Mouse (Mus musculus) T-helper 2 cell (primary cell): ENCODE results near the gene Maml2.

ENCODE experiments used
- in situ Hi-C: fragments of 300-600 bp; cut with MboI, MseI; formaldehyde crosslinking; loops from one replicate; pipeline ENCODE4 v1.15.1; 2025; ENCODE audit warnings: high pct_unique_total_duplicates

Gene Maml2

DNA sequence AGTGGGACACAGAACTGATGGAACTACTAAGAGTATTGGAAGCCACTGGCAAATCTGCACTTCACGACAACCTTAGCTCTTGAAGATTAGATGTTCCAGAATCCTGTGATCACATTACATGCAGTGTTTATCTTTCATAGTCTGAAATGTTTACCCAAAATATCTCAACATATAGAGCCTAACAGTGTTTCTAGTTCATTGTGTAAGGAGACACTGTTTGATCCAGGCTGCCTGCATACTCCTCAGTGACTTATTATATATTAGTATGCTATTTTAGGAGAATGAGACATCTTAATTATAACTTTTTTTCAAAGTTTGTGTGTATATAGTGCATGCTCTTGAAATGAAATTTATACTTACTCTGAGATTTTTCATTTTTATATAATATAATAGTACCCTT lies 188.2 kb downstream of the Maml2 start:
- in situ Hi-C loops = no loop called here

DNA sequence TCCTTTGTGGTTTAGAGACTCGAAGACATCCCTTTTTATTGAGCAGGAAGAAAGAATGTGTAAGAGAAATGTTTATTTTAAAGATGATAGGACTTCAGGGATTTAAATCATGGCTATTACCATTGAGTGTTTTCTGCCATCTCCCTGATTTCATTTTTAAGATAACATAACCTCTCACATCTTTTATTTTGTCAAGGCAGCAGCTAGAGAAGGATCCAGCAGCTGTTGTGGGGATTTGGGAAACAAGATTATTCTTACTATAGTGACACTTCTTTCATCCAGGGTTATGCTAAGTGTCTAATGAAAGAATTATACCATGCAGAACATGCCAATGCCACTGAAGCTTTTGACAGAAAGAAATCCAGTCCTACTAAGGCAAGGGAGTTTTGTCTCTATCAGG lies 193.3 kb downstream of the Maml2 start:
- in situ Hi-C loops = loop anchor here (10.0 kb wide), 1 partner anchor 224 kb away; no protein-coding TSS in a partner anchor

DNA sequence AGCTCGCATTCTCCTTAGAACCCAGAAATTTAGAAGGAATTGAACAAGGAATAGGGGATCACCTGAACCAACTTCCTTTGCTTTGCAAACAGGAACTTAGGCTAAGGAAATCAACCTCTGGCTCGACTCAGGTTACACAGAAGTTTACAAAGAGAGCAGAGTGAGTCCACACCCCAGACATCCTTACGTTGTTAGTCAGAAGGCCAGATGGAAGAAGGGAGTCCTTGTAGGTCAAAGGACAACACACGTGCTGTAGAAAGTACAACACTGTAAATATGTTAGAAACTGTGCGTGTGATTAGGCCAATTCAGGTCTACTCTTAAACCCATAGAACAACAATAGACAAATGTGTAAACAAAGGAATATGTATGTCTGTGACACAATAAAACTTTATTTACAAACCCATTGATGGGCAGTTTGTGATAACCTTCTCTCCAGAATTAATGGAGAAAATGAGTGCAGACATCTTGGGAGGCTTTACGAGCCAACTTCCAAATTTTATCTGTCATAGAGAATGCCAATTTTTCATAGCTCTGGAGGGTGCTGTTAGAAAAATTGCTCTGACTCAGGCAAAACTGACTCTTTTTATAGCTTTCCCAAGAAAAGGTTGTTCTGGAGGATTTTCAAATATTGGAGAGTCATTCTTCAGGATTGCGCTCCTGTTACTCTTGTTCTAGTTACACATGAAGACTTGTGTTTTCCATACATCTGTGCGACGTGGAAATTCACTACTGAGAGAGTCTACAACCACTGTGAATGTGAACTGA lies 194.3 kb downstream of the Maml2 start:
- in situ Hi-C loops = loop anchor here (10.0 kb wide), 1 partner anchor 223 kb away; no protein-coding TSS in a partner anchor

DNA sequence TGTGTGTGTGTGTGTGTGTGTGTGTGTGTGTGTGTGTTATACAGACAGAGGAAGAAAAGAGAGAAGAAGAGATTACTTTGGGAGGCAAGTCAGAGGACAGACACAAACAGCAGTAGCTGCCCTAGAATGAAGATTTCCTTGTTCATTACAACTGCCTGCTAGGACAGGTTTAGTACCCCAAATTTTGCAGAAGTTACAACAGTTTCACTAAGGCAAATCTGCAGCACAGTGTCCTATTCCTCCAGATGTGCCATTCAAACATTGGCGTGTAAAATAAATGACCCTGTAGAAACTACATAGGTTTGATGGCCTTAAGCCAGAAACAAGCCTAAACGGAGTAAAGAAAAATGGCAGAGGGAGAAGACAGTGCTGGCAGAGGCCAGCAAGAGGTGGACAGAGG lies 195.1 kb downstream of the Maml2 start:
- in situ Hi-C loops = loop anchor here (10.0 kb wide), 1 partner anchor 222 kb away; no protein-coding TSS in a partner anchor

DNA sequence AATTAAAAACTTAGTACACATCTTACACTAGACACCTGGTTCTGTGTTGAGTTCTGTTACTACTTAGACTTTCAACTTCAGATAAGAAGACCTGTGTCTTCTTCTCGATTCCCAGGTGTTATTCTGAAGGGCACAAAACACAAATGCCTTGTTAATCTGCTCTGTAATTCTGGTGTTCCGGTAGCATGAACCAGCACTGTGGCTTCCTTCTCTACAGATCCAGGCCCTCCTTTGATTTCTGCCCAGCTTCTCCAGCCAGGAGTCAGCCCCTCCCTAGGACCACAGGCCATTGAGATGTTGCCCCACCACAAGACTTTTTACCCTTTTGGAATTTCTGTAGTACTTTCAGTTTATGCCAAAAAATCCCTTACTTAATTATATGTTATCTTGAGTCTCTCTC lies 196.0 kb downstream of the Maml2 start:
- in situ Hi-C loops = loop anchor here (10.0 kb wide), 1 partner anchor 221 kb away; no protein-coding TSS in a partner anchor

DNA sequence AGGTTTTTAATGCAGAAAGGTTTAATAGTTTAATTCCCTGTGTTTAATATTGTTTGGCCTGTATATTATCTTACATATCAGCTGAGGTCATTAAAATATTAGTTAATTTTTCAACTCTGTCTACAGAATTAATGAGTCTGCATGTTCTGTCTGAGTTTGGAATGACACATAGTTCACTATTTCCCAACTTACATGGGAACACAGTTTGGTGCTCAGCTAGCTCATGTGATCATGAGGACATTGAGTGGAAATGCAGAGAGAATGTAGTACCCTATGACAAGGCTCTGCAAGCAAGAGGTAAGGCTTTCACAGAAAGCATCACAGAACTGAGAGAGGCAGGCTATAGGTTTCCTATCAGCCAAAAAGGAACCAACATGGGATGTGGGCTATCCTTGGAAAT lies 197.8 kb downstream of the Maml2 start:
- in situ Hi-C loops = loop anchor here (10.0 kb wide), 1 partner anchor 219 kb away; no protein-coding TSS in a partner anchor

DNA sequence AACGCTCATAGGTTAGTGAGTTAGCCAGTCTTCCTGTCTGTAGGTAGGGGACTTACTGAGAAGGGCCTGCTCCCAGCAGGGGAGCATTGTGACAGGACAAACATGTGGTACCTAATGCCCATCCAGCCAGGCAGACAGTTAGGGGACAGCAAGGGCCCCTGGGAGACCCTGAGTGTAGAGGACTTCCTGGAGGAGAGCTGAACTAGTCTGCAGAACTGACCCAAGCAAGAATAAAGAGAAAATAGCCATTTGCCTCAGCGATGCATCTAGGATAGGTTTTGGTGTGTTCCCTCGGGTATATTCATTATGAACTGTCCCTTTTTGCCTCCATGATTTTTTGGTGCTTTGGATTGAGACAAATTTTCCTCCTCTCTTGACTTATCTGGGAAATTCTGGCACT lies 199.3 kb downstream of the Maml2 start:
- in situ Hi-C loops = loop anchor here (10.0 kb wide), 1 partner anchor 218 kb away; no protein-coding TSS in a partner anchor

DNA sequence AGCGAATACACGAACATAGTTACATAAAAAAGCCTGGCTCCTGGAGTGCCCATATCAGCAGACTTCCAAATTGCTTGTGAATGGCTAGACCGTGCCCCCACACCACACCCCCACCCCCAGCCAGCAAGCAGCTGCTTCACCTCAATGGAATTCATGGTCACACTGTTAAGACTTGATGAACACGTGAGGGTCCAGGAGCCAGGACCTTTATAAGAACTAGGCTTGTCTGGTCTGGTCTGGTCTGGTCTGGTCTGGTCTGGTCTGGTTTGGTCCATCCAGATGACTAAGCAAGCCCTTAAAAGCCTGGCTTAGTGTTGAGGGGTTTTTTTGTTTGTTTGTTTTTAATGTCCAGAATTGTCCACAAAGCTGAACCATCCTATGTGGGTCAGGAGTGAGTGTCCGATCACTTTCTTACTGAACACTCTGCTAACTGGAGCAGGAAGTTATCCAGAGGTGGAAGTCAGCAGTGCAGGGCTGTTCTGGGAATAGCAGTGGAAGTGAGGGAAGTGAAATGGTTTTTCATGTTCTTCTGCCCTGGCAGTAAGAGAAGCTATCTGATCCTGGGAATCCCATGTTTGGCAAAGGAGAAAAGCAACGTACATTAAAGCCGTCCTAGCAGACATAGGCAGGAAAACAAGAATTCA lies 200.1 kb downstream of the Maml2 start:
- in situ Hi-C loops = loop anchor here (10.0 kb wide), 1 partner anchor 217 kb away; no protein-coding TSS in a partner anchor

DNA sequence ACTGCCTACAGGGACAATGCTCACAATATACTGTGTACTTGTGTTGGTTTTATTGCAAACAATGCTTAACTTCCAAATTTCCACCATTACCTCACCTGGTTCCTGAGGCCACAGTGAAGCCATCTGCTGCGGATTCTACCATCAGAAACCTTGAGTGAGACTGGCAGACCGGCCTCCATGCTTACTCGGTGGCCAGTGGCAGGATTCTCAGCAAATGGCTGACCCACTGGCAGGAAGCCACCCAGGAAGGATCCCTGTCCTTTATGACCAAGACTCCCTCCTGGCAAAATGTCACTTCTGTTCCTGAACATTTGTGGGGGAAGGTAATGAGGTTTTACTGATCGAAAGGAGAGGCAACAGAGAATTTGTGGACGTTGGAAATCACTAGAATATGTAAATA lies 202.3 kb downstream of the Maml2 start:
- in situ Hi-C loops = no loop called here

DNA sequence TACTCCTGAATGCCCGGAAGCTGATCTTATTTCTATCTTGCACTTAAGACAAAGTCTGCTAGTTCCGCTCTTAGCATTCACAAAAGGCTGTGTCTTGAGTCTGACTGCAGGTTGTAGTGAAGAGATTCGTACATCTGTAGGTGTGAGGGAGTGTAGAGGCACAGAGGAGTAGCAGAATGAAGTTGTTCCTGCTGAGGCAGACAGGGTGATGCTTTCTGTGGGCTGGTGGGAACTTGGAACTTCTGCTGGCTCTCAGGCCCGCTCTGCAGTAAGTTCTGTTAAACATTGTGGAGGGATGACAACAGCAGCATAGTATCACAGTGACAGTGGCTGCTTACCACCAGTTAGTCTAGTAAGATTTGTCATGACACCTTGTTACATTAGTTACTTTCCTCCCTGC lies 207.3 kb downstream of the Maml2 start:
- in situ Hi-C loops = no loop called here

DNA sequence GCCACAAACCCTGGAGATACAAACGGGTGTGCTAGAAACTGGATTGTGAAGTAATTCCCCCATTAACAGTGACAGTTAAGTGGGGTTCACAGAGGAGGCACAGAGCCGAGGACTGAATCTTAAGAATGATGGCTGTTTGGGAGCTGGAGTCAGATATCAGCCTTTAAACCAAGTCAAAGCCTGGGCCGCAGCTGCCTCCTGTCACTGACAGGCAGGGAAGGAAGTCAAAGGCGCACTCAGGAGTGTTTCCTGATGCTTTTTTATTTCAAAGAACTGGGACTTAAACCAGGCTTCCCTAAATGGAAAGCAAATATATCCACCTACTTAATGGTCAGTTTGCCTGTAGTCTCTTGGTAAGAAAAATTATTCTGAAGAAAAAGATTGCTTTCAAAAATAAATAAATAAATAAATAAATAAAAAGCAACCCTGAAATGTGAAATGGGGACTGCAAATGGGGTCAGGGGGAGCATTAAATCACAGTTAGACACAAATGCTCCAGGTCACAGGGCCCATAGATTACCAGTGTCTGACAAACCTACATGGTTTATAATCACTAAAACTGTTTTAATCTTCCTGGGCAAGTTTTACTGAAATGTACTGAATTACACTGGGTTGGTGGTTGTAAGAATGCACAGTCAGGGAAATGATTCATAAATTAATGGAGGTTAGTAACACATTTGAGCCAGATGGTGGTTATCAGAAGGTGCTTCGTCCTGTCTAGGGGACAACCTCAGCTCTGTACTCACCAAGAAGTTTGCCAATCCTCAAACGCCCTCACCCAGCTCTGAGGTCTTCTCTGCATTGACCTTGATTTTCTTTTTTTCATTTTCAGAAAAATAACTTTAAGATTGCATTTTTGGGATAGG lies 209.4 kb downstream of the Maml2 start:
- in situ Hi-C loops = no loop called here

DNA sequence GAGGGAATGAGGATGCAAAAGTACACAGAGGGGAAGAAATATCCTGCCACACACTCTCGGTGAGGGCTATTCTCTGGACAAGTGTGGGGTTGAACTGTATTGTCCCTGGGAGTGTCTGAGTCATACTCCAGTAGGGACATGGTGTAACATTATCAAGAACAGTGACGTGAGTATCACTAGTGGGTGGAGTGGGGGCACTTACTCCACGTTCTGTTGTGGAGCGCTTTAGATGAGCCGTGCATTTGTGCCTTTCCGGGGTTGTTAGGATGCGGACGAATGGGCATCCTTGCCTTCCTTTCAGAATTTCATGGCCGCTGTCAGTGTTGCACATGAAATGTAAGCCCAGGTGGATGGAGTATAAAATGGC lies 210.0 kb downstream of the Maml2 start:
- in situ Hi-C loops = no loop called here

DNA sequence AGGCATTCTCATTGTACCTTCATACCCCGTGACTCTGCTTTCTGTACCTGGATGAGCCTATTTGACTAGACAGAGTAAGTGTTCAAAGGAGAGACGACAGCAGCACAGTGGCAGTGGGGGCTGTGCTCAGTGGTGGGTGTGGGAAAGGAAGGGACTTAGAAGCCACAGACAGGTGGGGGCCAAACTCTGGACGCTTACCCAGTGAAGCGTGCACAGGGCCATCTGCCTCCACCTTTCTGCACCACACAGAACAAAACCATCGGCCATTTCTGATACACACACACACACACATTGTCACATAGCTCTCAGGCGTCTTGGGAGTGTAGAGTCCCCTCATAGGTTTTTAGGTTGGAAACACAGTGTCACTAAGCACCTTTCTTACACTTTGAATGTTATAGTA lies 212.0 kb downstream of the Maml2 start:
- in situ Hi-C loops = no loop called here

DNA sequence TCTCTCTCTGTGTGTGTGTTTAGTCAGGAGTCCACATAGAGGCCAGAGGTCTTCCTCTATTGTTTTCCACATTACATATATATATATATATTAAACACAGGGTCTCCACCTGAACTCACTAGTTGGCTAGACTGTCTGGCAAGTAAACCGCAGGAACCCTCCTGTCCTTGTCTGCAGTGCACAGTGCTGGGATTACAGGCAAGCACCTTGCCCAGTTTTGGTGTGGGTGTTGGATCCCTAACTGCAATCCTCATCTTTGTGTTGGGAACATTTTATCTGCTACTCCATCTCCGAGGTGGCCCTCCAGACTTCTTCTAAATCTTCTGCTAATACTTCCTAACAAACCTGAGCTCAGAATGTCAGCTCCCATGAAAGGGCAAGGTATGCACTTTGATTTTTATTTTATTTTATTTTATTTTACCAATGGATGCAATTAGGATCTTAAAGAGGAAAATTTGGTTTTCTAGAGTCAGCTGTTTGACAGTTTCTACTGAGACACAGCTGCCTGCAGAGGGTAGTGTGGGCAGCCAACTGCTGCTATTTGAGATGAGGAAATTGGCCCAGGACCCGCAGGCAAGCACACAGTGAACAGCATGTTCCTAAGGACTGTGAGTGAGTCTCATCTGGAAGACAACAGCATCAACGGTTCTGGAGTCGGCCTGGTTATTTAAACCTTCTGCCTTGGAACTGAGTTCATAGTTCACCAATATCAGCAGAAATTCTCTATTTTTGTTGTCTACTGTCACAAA lies 213.0 kb downstream of the Maml2 start:
- in situ Hi-C loops = no loop called here

DNA sequence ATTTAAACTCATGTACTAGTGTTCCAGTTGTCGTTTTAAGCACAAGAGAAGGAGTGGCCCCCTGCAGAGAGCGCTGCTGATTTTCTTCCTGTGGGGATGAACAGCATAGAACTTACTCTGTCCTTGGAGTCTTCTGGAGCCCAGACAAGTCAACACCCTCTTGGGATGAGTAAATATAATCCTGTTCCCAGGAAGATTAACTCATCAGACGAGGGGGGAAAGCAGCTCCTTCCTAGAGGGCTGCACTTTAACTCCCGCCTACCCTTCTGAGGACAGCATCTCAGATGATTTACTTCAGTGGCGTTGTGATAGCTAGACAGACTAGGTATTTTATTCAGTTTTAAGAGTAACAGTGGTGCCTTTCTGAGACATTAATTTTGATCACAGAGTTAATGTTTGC lies 215.4 kb downstream of the Maml2 start:
- in situ Hi-C loops = no loop called here

DNA sequence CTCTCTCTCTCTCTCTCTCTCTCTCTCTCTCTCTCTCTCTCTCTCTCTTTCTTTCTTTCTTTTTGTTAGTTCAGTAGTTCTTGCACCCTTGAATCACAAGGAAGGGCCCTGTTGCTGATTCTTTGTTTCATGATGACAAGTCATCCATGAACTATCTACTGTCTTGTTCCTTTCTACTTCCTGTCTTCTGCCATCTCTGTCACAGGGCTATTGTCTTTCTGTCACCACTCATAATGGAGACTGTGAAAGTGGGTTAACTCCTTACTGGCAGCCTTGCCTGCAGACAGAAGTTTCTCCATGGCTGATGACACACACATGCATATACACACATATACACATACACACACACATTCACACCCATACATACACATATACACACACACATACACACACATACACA lies 216.7 kb downstream of the Maml2 start:
- in situ Hi-C loops = no loop called here

DNA sequence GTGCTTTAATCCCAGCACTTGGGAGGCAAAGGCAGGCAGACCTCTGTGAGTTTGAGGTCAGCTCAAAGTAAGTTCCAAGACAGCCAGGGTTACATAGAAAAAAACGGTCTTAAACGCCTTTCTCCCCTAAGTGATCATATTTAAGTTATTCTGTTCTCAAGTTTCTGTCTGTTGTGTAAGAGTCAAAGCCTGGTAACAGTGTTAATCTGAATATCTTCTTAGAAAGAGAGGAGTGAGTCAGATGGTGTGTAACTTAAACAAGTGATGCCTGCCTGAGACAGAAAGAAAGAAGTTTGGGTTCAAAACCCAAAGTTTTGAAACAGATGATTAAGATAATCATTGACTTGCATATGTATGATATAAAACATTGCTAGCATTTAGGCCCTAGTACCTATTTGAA lies 218.2 kb downstream of the Maml2 start:
- in situ Hi-C loops = no loop called here

DNA sequence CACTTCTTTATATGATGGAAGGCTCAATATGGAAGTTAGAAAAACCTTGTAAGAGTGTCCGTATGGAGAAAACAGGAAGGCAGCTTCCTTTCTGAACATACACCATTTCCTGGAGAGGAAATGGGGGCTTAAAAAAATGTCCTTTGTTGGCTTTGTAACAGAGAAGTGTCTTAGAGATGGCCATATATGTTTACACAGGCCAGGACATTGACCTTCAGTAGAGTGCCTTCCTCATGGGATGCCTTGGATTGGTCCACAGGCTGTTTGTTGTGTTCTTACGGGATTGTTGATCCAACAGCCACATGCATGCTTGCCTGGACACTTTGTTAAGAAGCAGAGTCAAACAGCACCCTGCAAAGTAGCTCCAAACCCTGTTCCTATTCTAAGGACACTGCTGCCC lies 220.3 kb downstream of the Maml2 start:
- in situ Hi-C loops = no loop called here

DNA sequence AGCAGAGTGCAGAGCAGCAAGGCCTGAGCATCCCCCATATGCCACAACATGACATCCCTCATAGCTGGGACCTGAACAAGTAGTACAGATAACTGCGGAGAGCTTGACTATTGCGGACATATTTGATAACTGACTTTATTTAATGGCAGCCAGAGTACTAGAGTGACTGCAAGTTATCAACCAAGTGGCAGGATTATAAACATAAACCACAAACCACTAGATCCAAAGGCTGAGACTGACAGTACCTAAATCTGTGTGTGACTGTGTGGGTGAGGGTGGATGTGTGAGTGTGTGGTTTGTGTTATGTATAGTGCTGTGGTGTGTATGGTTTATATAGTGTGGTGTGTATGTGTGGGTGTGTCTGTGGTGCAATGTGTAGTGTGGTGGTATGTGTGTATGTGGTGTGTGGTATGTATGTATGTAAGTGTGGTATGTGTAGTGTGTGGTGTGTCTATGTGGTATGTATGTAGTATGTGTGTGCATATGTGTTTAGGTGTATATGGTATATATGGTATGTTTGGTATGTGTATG lies 220.7 kb downstream of the Maml2 start:
- in situ Hi-C loops = no loop called here

DNA sequence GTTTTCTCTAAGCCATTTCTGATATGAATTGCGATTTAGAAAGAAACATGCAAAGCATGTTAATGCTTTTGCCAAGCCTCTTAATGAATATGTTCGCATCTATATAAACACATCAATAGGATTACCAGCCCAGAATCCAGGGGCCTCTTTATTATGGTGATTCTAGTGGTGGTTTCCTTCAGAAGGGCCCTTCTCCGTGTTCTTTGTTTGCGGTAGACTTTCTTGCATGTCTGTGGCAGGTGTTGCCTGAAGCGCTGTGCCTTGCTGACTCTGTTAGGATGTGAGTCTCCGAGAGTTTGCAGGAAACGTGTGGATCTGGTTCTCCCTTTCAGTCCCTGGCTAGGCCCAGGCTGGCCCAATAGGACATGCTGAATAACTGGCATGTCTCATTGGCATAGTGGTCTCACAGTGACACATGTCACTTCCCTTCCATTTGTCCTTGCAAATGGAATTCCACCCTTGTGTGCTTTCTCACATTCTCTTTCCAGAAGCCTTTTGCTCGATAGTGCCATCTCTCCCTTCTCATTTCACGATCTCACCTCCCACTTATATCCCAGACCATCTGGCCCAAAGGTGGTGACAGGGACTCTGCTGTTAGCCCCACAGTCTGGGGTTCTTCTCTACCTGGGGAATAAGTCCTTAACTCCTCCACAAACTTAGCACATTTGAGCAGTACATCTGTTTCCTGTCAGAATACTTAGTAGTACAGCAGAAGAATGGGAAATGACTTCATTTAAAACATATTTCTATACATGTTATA lies 224.5 kb downstream of the Maml2 start:
- in situ Hi-C loops = no loop called here
